Mouse (Mus musculus) small intestine, adult 2 months (tissue): ENCODE measurements around the gene Cs.

Experiments
- CTCF ChIP-seq: fragments of 200-500 bp; IDR thresholded peaks from 2 replicates; pipeline ENCODE4 v1.5.1; 2012; ENCODE audit warnings: low read depth, mild to moderate bottlenecking, control low read depth, inconsistent platforms, low read length, moderate library complexity, mixed read lengths; ENCODE audit not compliant: insufficient replicate concordance, insufficient read length; ENCODE audit errors: extremely low read depth
- POLR2A ChIP-seq: fragments of 200-500 bp; IDR thresholded peaks from 2 replicates; pipeline ENCODE4 v1.6.1; 2012; ENCODE audit warnings: low read depth, mild to moderate bottlenecking, control low read depth, inconsistent platforms, low read length, moderate library complexity

DNA sequence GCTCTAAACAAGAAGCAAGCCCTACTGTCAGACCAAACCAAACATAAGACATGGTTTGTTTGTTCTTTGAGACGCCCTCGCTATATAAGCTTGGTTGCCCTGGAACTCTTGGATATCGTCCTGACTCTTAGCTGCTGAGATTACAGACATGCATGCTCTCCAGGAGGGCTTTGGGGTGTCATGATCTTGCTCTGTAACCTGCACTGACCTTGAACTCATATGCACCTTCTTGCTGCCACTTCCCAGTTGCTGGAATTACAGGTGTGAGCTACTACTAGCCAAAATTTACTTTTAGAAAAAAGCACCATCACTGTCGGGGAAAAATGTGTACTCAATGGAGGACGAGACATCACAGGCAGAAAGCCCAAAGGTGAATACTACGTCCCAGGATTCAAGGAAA, 32.1 kb downstream of the Cs start:
- no peak for TF ChIP-seq POLR2A
- no peak for TF ChIP-seq CTCF
